23 mouse cellular contexts compared by ENCODE assay signal in the genomic region with DNA sequence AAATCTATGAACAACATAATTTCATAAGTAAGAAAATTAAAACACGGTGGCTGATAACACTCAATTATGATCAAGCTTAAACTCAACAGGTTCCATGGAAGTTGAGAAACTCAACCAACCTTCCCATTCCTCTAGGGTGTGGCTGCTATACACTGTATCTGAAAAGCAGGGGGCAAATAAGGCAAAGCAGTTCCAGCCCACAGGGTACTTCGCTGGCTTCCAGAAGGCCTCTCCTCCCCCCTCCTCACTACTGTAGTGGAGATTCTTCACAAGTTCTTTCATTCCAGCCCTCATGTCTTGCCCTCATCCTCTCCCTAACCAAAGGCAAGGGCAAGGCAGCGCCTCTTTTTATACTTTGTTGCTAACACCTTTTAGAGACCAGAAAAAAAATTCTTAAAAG. TPM values are rescaled to one million over a fixed set of nuclear protein-coding genes. Genes with fewer than 3 reads are reported as not detected.
DNase-seq lines count a peak whose midpoint lies in the region; ATAC-seq and TF ChIP-seq lines count a peak whose summit lies in the region.
"Had no signal": no experiment of that assay in that cellular context is flagged by ENCODE, and none has a peak within 500 bp of the region (broad histone marks: within the 10 kb centered on the region; RNA-seq: fewer than 3 reads in every experiment).

No protein-coding gene starts in this region.

- no peak for DNase-seq in liver, postnatal 0 days
- no peak for DNase-seq in liver, embryonic 11.5 days (ENCODE audit: low spot score)
- no peak for DNase-seq in CH12.LX (ENCODE audit: extremely low read depth)
- DNase-seq in stomach, postnatal 0 days (ENCODE audit: low spot score), result no peak
- DNase-seq in gastrocnemius, postnatal 4 days (ENCODE audit: low spot score in 2 of 2), result no peak
- no peak for DNase-seq in left cerebral cortex, postnatal 36 days (ENCODE audit: low spot score in 2 of 2)
- DNase-seq: adrenal gland, adult 8-10 months; adrenal gland, postnatal 25 days; cerebellum, adult 11 months; cerebellum, adult 2 months; cerebellum, adult 9-11 months; cerebellum, postnatal 25 days; forebrain, postnatal 0 days; gastrocnemius, postnatal 25 days had no signal

- dilution Hi-C loops in CH12.LX (cut with MboI; ENCODE audit: extremely low pct_ligation_motif_present, extremely low pct_unique_long_range_greater_than_20kb, low sequenced_read_pairs), result no loop called here

- TF ChIP-seq POLR2A in CH12.LX (IDR thresholded peaks at IDR 0.05; ENCODE audit: low read depth, low read length), result no peak
- TF ChIP-seq POLR2A in bone marrow, adult 2 months (IDR thresholded peaks at IDR 0.05; ENCODE audit: borderline replicate concordance, control insufficient read depth, low read depth, low read length), result no peak

- 88% methylated on average over 3 of the region's 3 CpGs for WGBS in liver, postnatal 0 days (ENCODE audit: insufficient replicate concordance)
- WGBS in liver, embryonic 11.5 days, result 91% methylated on average over 3 of the region's 3 CpGs
- 81% methylated on average over 3 of the region's 3 CpGs for WGBS in bone marrow, adult 2 months
- 94% methylated on average over 3 of the region's 3 CpGs for WGBS in stomach, postnatal 0 days

- no peaks in the 10 kb centered on the region for H3K4me1 ChIP-seq in liver, postnatal 0 days (ENCODE audit: insufficient read depth)
- no peaks in the 10 kb centered on the region for H3K4me1 ChIP-seq in liver, embryonic 11.5 days (replicated peaks; ENCODE audit: control insufficient read depth, insufficient read depth, low read length)
- peaks cover 0 to 27% of the 10 kb centered on the region in 2 experiments; a peak in 3 of 4 replicates for H3K4me1 ChIP-seq in CH12.LX (ENCODE audit: control insufficient read depth in 1 of 2, insufficient read depth in 2 of 2)
- H3K4me1 ChIP-seq in bone marrow, adult 2 months (ENCODE audit: control insufficient read depth, insufficient read depth, low read length), result peaks cover 1% of the 10 kb centered on the region; the same call in 1 of the 2 replicates
- no peaks in the 10 kb centered on the region for H3K4me1 ChIP-seq in stomach, postnatal 0 days (replicated peaks; ENCODE audit: control insufficient read depth, insufficient read depth)
- H3K4me1 ChIP-seq: embryonic facial prominence, embryonic 12.5 days; embryonic facial prominence, embryonic 15.5 days; hindbrain, embryonic 12.5 days; hindbrain, embryonic 15.5 days had no signal

- peaks cover 66% of the 10 kb centered on the region for H3K36me3 ChIP-seq in liver, postnatal 0 days (replicated peaks; ENCODE audit: insufficient read depth, low read length)
- H3K36me3 ChIP-seq in liver, embryonic 11.5 days (ENCODE audit: control insufficient read depth, insufficient read depth, low read length), result peaks cover 31% of the 10 kb centered on the region
- H3K36me3 ChIP-seq in CH12.LX (replicated peaks in 1 of 2; ENCODE audit: control insufficient read depth in 1 of 2, insufficient read depth in 1 of 2, low read length in 1 of 2), result peaks cover 31 to 67% of the 10 kb centered on the region in 2 experiments
- peaks cover 9% of the 10 kb centered on the region for H3K36me3 ChIP-seq in stomach, postnatal 0 days (ENCODE audit: control insufficient read depth, insufficient read depth, low read length)

- no peak overlapping the region for H3K9ac ChIP-seq in liver, postnatal 0 days (replicated peaks)
- no peak overlapping the region for H3K9ac ChIP-seq in liver, embryonic 11.5 days (ENCODE audit: low read depth, low read length)
- peak overlapping the region; percentile 62 for H3K9ac ChIP-seq in CH12.LX (ENCODE audit: insufficient read depth, low read depth)
- H3K9ac ChIP-seq in stomach, postnatal 0 days (ENCODE audit: low read length), result no peak overlapping the region
- H3K9ac ChIP-seq: embryonic facial prominence, embryonic 12.5 days; embryonic facial prominence, embryonic 15.5 days; forebrain, postnatal 0 days; hindbrain, embryonic 12.5 days; hindbrain, embryonic 15.5 days had no signal

- in situ Hi-C loops in CH12.LX (cut with MboI; ENCODE audit: low pct_ligation_motif_present, low pct_unique_long_range_greater_than_20kb, low sequenced_read_pairs), result no loop called here

- no peak overlapping the region; the same call in 1 of the 2 replicates for H3K4me2 ChIP-seq in liver, postnatal 0 days (ENCODE audit: low read depth, low read length)
- H3K4me2 ChIP-seq in liver, embryonic 11.5 days, result no peak overlapping the region
- H3K4me2 ChIP-seq in CH12.LX (ENCODE audit: insufficient read depth, low read depth, poor library complexity, severe bottlenecking), result peak overlapping the region; percentile 94
- no peak overlapping the region for H3K4me2 ChIP-seq in stomach, postnatal 0 days (replicated peaks; ENCODE audit: low read depth)
- H3K4me2 ChIP-seq: embryonic facial prominence, embryonic 12.5 days; embryonic facial prominence, embryonic 15.5 days; heart, embryonic 11.5 days; hindbrain, embryonic 12.5 days; hindbrain, embryonic 15.5 days had no signal

- H3K4me3 ChIP-seq in liver, postnatal 0 days (ENCODE audit: low read depth, low read length), result no peak overlapping the region
- H3K4me3 ChIP-seq in liver, embryonic 11.5 days (ENCODE audit: low read depth, low read length), result no peak overlapping the region
- no peak overlapping the region for H3K4me3 ChIP-seq in CH12.LX (replicated peaks in 1 of 3; ENCODE audit: low read depth in 2 of 3, low read length in 2 of 3, poor library complexity in 1 of 3)
- H3K4me3 ChIP-seq in bone marrow, adult 2 months (replicated peaks; ENCODE audit: control insufficient read depth, low read depth, low read length), result no peak overlapping the region
- no peak overlapping the region for H3K4me3 ChIP-seq in stomach, postnatal 0 days (ENCODE audit: low read depth, low read length)
- H3K4me3 ChIP-seq: embryonic facial prominence, embryonic 12.5 days; embryonic facial prominence, embryonic 15.5 days; hindbrain, embryonic 12.5 days; hindbrain, embryonic 15.5 days had no signal

- no peak for TF ChIP-seq RAD21 in CH12.LX (IDR thresholded peaks at IDR 0.05; ENCODE audit: low read depth, low read length)

- H3K79me2 ChIP-seq in CH12.LX (replicated peaks; ENCODE audit: control insufficient read depth, extremely low read depth, insufficient read depth, poor library complexity, severe bottlenecking), result peaks cover 15% of the 10 kb centered on the region

- H3K9me3 ChIP-seq in liver, postnatal 0 days (ENCODE audit: low read length), result no peaks in the 10 kb centered on the region
- H3K9me3 ChIP-seq in liver, embryonic 11.5 days (ENCODE audit: control insufficient read depth, low read length), result no peaks in the 10 kb centered on the region
- no peaks in the 10 kb centered on the region for H3K9me3 ChIP-seq in CH12.LX (replicated peaks; ENCODE audit: low read length)
- H3K9me3 ChIP-seq in stomach, postnatal 0 days (ENCODE audit: control insufficient read depth, low read length), result no peaks in the 10 kb centered on the region
- H3K9me3 ChIP-seq: embryonic facial prominence, embryonic 12.5 days; embryonic facial prominence, embryonic 15.5 days; hindbrain, embryonic 12.5 days; hindbrain, embryonic 15.5 days had no signal

- no peak for TF ChIP-seq EP300 in liver, postnatal 0 days (IDR thresholded peaks at IDR 0.05; ENCODE audit: low read depth)
- no peak for TF ChIP-seq EP300 in CH12.LX (IDR thresholded peaks at IDR 0.05; ENCODE audit: low read length)
- no peak for TF ChIP-seq EP300 in stomach, postnatal 0 days (optimal IDR thresholded peaks at IDR 0.05)

- no peaks in the 10 kb centered on the region for H3K27me3 ChIP-seq in liver, postnatal 0 days (ENCODE audit: insufficient read depth, low read length)
- H3K27me3 ChIP-seq in liver, embryonic 11.5 days (replicated peaks; ENCODE audit: control insufficient read depth, insufficient read depth, low read length), result no peaks in the 10 kb centered on the region
- H3K27me3 ChIP-seq in CH12.LX (replicated peaks), result no peaks in the 10 kb centered on the region
- no peaks in the 10 kb centered on the region for H3K27me3 ChIP-seq in stomach, postnatal 0 days (ENCODE audit: control insufficient read depth, insufficient read depth, low read length)
- H3K27me3 ChIP-seq: embryonic facial prominence, embryonic 12.5 days; embryonic facial prominence, embryonic 15.5 days; hindbrain, embryonic 12.5 days; hindbrain, embryonic 15.5 days had no signal

- no peak for ATAC-seq in liver, postnatal 0 days
- no peak for ATAC-seq in liver, embryonic 11.5 days (replicated peaks; ENCODE audit: low FRiP score)
- ATAC-seq in stomach, postnatal 0 days (ENCODE audit: low FRiP score, low TSS enrichment), result no peak
- ATAC-seq: activated CD4-positive, CD25-positive, alpha-beta regulatory T cell, adult 4 months; forebrain, embryonic 14.5 days; forebrain, postnatal 0 days had no signal

- no peak for TF ChIP-seq CTCF in liver, postnatal 0 days (IDR thresholded peaks at IDR 0.05; ENCODE audit: low read depth)
- TF ChIP-seq CTCF in CH12.LX (conservative IDR thresholded peaks at IDR 0.05 in 1 of 2, IDR thresholded peaks at IDR 0.05 in 1 of 2; ENCODE audit: low read depth in 2 of 2, low read length in 2 of 2), result no peak
- no peak for TF ChIP-seq CTCF in bone marrow, adult 2 months (IDR thresholded peaks at IDR 0.05; ENCODE audit: control insufficient read depth, insufficient read depth, low read length)
- no peak for TF ChIP-seq CTCF in stomach, postnatal 0 days (IDR thresholded peaks at IDR 0.05; ENCODE audit: low read depth)

- H3K27ac ChIP-seq in liver, postnatal 0 days (ENCODE audit: low read depth), result peak overlapping the region; percentile 60
- H3K27ac ChIP-seq in liver, embryonic 11.5 days (ENCODE audit: low read depth, low read length), result no peak overlapping the region
- H3K27ac ChIP-seq in CH12.LX (ENCODE audit: insufficient read depth, low read depth), result peak overlapping the region; percentile 88
- H3K27ac ChIP-seq in bone marrow, adult 2 months (ENCODE audit: control insufficient read depth, insufficient read depth, low read depth, low read length, poor library complexity), result peak overlapping the region; percentile 81
- H3K27ac ChIP-seq in stomach, postnatal 0 days (replicated peaks), result 0 out of 2 replicates have a peak overlapping the region, but pooled peaks have one; percentile 30
- H3K27ac ChIP-seq: embryonic facial prominence, embryonic 12.5 days; embryonic facial prominence, embryonic 15.5 days; hindbrain, embryonic 12.5 days; hindbrain, embryonic 15.5 days had no signal

- intact Hi-C loops in left cerebral cortex, postnatal 36 days (cut with DNase I), result no loop called here

RNA-seq across cellular contexts. Expression of a gene that starts 9.4 kb away (rescaled TPM):
- 18.8 and 18.9 TPM in 2 replicates for polyA plus RNA-seq in liver, postnatal 0 days (2015; fragmentation: Nextera tagmentation; extraction: Ambion mirVana)
- 56.2 and 61.6 TPM in 2 replicates for polyA plus RNA-seq in liver, embryonic 11.5 days (2014; fragmentation: Nextera tagmentation; extraction: Ambion mirVana)
- 54.4 and 65.0 TPM in 2 replicates for total RNA-seq in CH12.LX (2012; rRNA removed)
- total RNA-seq in CH12.LX (2014; rRNA removed), result 99.9 and 111 TPM in 2 replicates
- polyA plus RNA-seq in CH12.LX (2012; ENCODE audit: insufficient read length, low read depth), result 57.9 and 65.9 TPM in 2 replicates
- 20.7 and 23.2 TPM in 2 replicates for polyA plus RNA-seq in bone marrow, adult 2 months (2011; ENCODE audit: insufficient read depth, insufficient read length, low replicate concordance, missing spikeins)
- polyA plus RNA-seq in stomach, postnatal 0 days (2015; fragmentation: Nextera tagmentation; extraction: Ambion mirVana), result 37.0 and 38.3 TPM in 2 replicates
- 10 to 100 TPM; 31.0 to 31.9 TPM for total RNA-seq in gastrocnemius, postnatal 4 days (2021)
- total RNA-seq in left cerebral cortex, postnatal 36 days (2021), result 10 to 100 TPM; 44.7 to 46.4 TPM

RNA-seq across cellular contexts. Expression of a gene that starts 37.5 kb away (rescaled TPM):
- 74.6 and 85.2 TPM in 2 replicates for polyA plus RNA-seq in liver, postnatal 0 days (2015; fragmentation: Nextera tagmentation; extraction: Ambion mirVana)
- 343 and 384 TPM in 2 replicates for polyA plus RNA-seq in liver, embryonic 11.5 days (2014; fragmentation: Nextera tagmentation; extraction: Ambion mirVana)
- total RNA-seq in CH12.LX (2012; rRNA removed), result 172 and 199 TPM in 2 replicates
- total RNA-seq in CH12.LX (2014; rRNA removed), result 416 and 456 TPM in 2 replicates
- 243 and 337 TPM in 2 replicates for polyA plus RNA-seq in CH12.LX (2012; ENCODE audit: insufficient read length, low read depth)
- polyA plus RNA-seq in bone marrow, adult 2 months (2011; ENCODE audit: insufficient read depth, insufficient read length, low replicate concordance, missing spikeins), result 62.2 and 75.7 TPM in 2 replicates
- 34.5 and 47.0 TPM in 2 replicates for polyA plus RNA-seq in stomach, postnatal 0 days (2015; fragmentation: Nextera tagmentation; extraction: Ambion mirVana)
- total RNA-seq in gastrocnemius, postnatal 4 days (2021), result 10 to 100 TPM; 25.4 to 29.3 TPM
- total RNA-seq in left cerebral cortex, postnatal 36 days (2021), result 1 to 10 TPM in 1 of 2 experiments, under 1 TPM in 1; 0.70 to 1.0 TPM

RNA-seq across cellular contexts. Expression of a gene that starts 48.2 kb away (rescaled TPM):
- polyA plus RNA-seq in liver, postnatal 0 days (2015; fragmentation: Nextera tagmentation; extraction: Ambion mirVana), result 19.4 and 19.6 TPM in 2 replicates
- polyA plus RNA-seq in liver, embryonic 11.5 days (2014; fragmentation: Nextera tagmentation; extraction: Ambion mirVana), result 73.0 and 77.5 TPM in 2 replicates
- total RNA-seq in CH12.LX (2012; rRNA removed) (23.7 and 30.2 TPM in 2 replicates), CH12.LX (2014; rRNA removed) (49.3 and 54.2 TPM in 2 replicates)
- polyA plus RNA-seq in CH12.LX (2012; ENCODE audit: insufficient read length, low read depth), result 49.1 and 50.8 TPM in 2 replicates
- 50.0 and 67.5 TPM in 2 replicates for polyA plus RNA-seq in bone marrow, adult 2 months (2011; ENCODE audit: insufficient read depth, insufficient read length, low replicate concordance, missing spikeins)
- 10.3 and 11.5 TPM in 2 replicates for polyA plus RNA-seq in stomach, postnatal 0 days (2015; fragmentation: Nextera tagmentation; extraction: Ambion mirVana)
- 1 to 10 TPM; 5.5 to 6.4 TPM for total RNA-seq in gastrocnemius, postnatal 4 days (2021)
- total RNA-seq in left cerebral cortex, postnatal 36 days (2021), result under 1 TPM; 0.63 to 0.69 TPM
- total RNA-seq: gastrocnemius, adult 8-10 months; gastrocnemius, postnatal 25 days had no signal
